Mouse (Mus musculus): ENCODE results near the gene Aig1. TPM values are rescaled to one million over a fixed set of nuclear protein-coding genes. Genes with fewer than 3 reads are reported as not detected.

Aig1 gene
- polyA plus RNA-seq, 1 experiment from 2014 or later: 39.1 TPM

- Histone ChIP-seq H3K36me3 (ENCODE audit: control insufficient read depth, insufficient read depth, low read length) (no peaks in the 10 kb centered on the region), H3K4me2 (replicated peaks; ENCODE audit: low read depth, low read length) (no peak overlapping the region), H3K4me3 (ENCODE audit: low read length) (no peak overlapping the region), H3K9ac (ENCODE audit: low read depth, low read length) (no peak overlapping the region), H3K27ac (ENCODE audit: low read depth, low read length) (no peak overlapping the region), H3K9me3 (ENCODE audit: control insufficient read depth, low read length) (no peaks in the 10 kb centered on the region), H3K27me3 (ENCODE audit: control insufficient read depth, insufficient read depth, low read length) (no peaks in the 10 kb centered on the region), H3K4me1 (ENCODE audit: control insufficient read depth, insufficient read depth, low read length) (no peaks in the 10 kb centered on the region)
- WGBS: 83% methylated on average over 9 of the region's 9 CpGs
- ATAC-seq (ENCODE audit: low FRiP score, low TSS enrichment): no peak
Observed at GRCm38 (mm10) chr10:13882490-13882889, 13.7 kb upstream of the Aig1 start.

DNA sequence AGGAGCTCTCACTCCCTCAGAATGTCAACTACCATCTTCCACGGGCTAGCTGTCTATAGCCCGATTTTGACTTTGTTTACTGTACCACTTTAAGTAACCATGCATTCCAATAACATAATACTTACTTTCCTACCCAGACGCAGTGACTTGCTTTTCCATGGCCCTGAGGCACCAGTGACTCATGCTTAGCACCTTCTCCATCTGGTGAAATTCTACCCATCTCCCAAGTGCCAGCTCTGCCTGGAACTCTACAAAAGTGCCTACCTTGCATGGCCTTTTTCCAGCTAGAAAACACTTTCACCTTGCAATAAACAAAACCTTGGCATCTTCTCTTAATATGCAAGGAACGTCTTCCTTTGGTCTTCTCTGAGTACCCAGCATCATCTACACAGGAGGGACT lies 9.9 kb upstream of the Aig1 start:
- no peaks in the 10 kb centered on the region for H3K9me3 ChIP-seq (ENCODE audit: control insufficient read depth, low read length)
- H3K36me3 ChIP-seq (ENCODE audit: control insufficient read depth, insufficient read depth, low read length): no peaks in the 10 kb centered on the region
- no peaks in the 10 kb centered on the region for H3K27me3 ChIP-seq (ENCODE audit: control insufficient read depth, insufficient read depth, low read length)
- no peak overlapping the region for H3K9ac ChIP-seq (ENCODE audit: low read depth, low read length)
- WGBS: 85% methylated on average over 4 of the region's 4 CpGs
- H3K27ac ChIP-seq (ENCODE audit: low read depth, low read length): no peak overlapping the region
- H3K4me3 ChIP-seq (ENCODE audit: low read length): no peak overlapping the region
- ATAC-seq (ENCODE audit: low FRiP score, low TSS enrichment): no peak
- no peak overlapping the region for H3K4me2 ChIP-seq (replicated peaks; ENCODE audit: low read depth, low read length)
- H3K4me1 ChIP-seq (ENCODE audit: control insufficient read depth, insufficient read depth, low read length): no peaks in the 10 kb centered on the region

DNA sequence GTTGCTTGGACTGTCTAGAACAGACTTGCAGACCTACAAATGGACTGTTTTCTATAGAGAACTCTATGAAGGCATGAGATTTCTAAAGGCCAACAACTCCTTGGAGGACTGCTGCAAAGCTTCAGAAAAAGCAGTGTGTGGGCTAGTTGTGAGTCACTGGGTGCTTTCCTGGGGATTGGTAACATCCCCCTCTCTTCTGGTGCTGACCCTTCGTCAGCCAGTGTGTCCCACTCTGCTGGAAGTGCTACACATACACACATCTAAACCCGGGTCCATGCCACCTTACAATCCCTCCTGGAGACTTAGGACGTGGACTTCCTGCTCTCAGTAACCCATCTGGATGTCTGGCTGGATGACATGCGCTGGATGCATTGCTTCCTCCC lies 6.2 kb upstream of the Aig1 start:
- ATAC-seq (ENCODE audit: low FRiP score, low TSS enrichment): no peak
- no peak overlapping the region for H3K4me3 ChIP-seq (ENCODE audit: low read length)
- no peak overlapping the region for H3K9ac ChIP-seq (ENCODE audit: low read depth, low read length)
- whole genome bisulfite sequencing: 77% methylated on average over 4 of the region's 4 CpGs
- no peaks in the 10 kb centered on the region for H3K36me3 ChIP-seq (ENCODE audit: control insufficient read depth, insufficient read depth, low read length)
- H3K27ac ChIP-seq (ENCODE audit: low read depth, low read length): no peak overlapping the region
- H3K27me3 ChIP-seq (ENCODE audit: control insufficient read depth, insufficient read depth, low read length): no peaks in the 10 kb centered on the region
- 0 out of 2 replicates have a peak, but pooled peaks cover 3% of the 10 kb centered on the region for H3K9me3 ChIP-seq (ENCODE audit: control insufficient read depth, low read length)
- no peak overlapping the region for H3K4me2 ChIP-seq (replicated peaks; ENCODE audit: low read depth, low read length)
- no peaks in the 10 kb centered on the region for H3K4me1 ChIP-seq (ENCODE audit: control insufficient read depth, insufficient read depth, low read length)

GRCm38 (mm10) chr10:13874301-13875037 lies 5.7 kb upstream of the Aig1 start:
- H3K9me3 ChIP-seq (ENCODE audit: control insufficient read depth, low read length): 0 out of 2 replicates have a peak, but pooled peaks cover 3% of the 10 kb centered on the region
- 86% methylated on average over 10 of the region's 10 CpGs for WGBS

DNA sequence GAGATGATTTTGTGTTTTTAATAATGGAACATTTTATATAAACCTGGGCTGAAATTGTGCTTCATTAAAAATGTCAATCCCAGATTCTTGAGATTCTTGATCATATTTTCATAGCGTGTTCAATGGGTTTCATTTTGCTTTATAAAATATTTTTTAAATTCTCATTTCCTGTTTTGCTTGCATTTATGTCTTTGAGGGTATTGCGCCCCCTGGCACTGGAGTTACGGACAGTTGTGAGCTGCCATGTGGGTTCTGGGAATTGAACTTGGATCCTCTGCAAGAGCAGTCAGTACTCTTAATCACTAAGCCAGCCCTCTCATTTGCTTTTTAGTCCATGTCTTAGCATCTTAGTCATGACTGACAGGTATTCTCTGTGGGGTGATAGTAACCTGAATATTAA lies 1.8 kb upstream of the Aig1 start:
- H3K9me3 ChIP-seq (ENCODE audit: control insufficient read depth, low read length): 0 out of 2 replicates have a peak, but pooled peaks cover 3% of the 10 kb centered on the region
- 84% methylated on average over 3 of the region's 3 CpGs for WGBS
- H3K4me3 ChIP-seq (ENCODE audit: low read length): no peak overlapping the region
- no peaks in the 10 kb centered on the region for H3K36me3 ChIP-seq (ENCODE audit: control insufficient read depth, insufficient read depth, low read length)
- peaks cover 4% of the 10 kb centered on the region; the same call in 1 of the 2 replicates for H3K4me1 ChIP-seq (ENCODE audit: control insufficient read depth, insufficient read depth, low read length)
- no peak overlapping the region for H3K27ac ChIP-seq (ENCODE audit: low read depth, low read length)
- H3K27me3 ChIP-seq (ENCODE audit: control insufficient read depth, insufficient read depth, low read length): no peaks in the 10 kb centered on the region
- H3K9ac ChIP-seq (ENCODE audit: low read depth, low read length): no peak overlapping the region
- H3K4me2 ChIP-seq (replicated peaks; ENCODE audit: low read depth, low read length): no peak overlapping the region
- no peak for ATAC-seq (ENCODE audit: low FRiP score, low TSS enrichment)

More at GRCm38 (mm10) chr10:13874301-13875037, 5.7 kb upstream of the Aig1 start:
- H3K4me1 ChIP-seq (ENCODE audit: control insufficient read depth, insufficient read depth, low read length): no peaks in the 10 kb centered on the region
- no peaks in the 10 kb centered on the region for H3K36me3 ChIP-seq (ENCODE audit: control insufficient read depth, insufficient read depth, low read length)
- no peak overlapping the region for H3K9ac ChIP-seq (ENCODE audit: low read depth, low read length)
- H3K4me3 ChIP-seq (ENCODE audit: low read length): no peak overlapping the region
- H3K4me2 ChIP-seq (replicated peaks; ENCODE audit: low read depth, low read length): no peak overlapping the region
- no peaks in the 10 kb centered on the region for H3K27me3 ChIP-seq (ENCODE audit: control insufficient read depth, insufficient read depth, low read length)
- H3K27ac ChIP-seq (ENCODE audit: low read depth, low read length): no peak overlapping the region
- no peak for ATAC-seq (ENCODE audit: low FRiP score, low TSS enrichment)

GRCm38 (mm10) chr10:13869322-13870035 lies 699 bp upstream of the Aig1 start:
- peaks cover 4% of the 10 kb centered on the region; the same call in 1 of the 2 replicates for H3K4me1 ChIP-seq (ENCODE audit: control insufficient read depth, insufficient read depth, low read length)
- H3K36me3 ChIP-seq (ENCODE audit: control insufficient read depth, insufficient read depth, low read length): no peaks in the 10 kb centered on the region
- WGBS: 28% methylated on average over 13 of the region's 13 CpGs
- H3K27me3 ChIP-seq (ENCODE audit: control insufficient read depth, insufficient read depth, low read length): no peaks in the 10 kb centered on the region
- H3K9me3 ChIP-seq (ENCODE audit: control insufficient read depth, low read length): 0 out of 2 replicates have a peak, but pooled peaks cover 3% of the 10 kb centered on the region
- H3K4me3 ChIP-seq (ENCODE audit: low read length): peak overlapping the region; percentile 72
- peak overlapping the region; percentile 79 for H3K4me2 ChIP-seq (replicated peaks; ENCODE audit: low read depth, low read length)
- peak overlapping the region; percentile 75; the same call in 1 of the 2 replicates for H3K9ac ChIP-seq (ENCODE audit: low read depth, low read length)
- H3K27ac ChIP-seq (ENCODE audit: low read depth, low read length): no peak overlapping the region
- ATAC-seq (ENCODE audit: low FRiP score, low TSS enrichment): peak; percentile 33; the same call in 1 of the 2 replicates

- H3K27ac ChIP-seq (ENCODE audit: low read depth, low read length): no peak overlapping the region
- WGBS: 57% methylated on average over 4 of the region's 4 CpGs
Observed at GRCm38 (mm10) chr10:13866391-13866790, 2.4 kb downstream of the Aig1 start.

DNA sequence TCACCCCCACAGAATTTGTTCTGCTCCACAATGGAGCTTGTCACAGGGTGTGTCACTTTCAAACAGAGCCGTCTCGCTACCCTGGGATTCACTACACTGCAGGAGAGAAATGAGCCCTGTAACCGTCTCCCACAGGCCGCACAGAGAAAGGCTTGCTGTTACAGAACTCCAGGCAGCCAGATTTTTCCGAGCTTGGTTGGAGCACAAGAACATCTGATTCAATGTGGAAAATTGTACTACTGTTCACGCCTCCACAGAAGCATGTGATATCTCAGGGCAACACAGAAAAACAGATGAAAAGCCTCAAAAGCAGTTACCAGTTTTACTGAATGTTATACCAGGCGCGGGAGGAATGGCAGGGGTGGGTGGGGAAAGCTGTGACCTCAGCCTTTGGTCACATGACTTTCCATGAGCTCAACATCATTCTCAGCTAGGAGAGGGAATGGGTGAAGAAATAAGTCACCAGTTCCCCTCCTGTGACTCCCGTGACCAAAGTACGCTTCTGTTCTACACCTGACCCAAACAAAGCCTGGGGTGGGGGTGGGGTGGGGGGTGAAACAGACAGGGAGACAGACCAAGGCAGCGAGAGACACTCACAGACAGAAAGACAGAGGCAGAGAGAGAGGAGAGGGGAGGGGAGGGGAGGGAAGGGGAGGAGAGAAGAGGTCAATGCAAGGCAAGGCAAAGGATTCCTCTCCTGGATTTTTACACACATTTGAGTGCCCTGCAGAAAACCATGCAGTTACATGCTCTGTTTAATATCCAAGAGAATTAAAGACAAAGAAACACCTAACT lies 7.5 kb downstream of the Aig1 start:
- no peaks in the 10 kb centered on the region for H3K9me3 ChIP-seq (ENCODE audit: control insufficient read depth, low read length)
- no peak overlapping the region for H3K27ac ChIP-seq (ENCODE audit: low read depth, low read length)
- ATAC-seq (ENCODE audit: low FRiP score, low TSS enrichment): peak; percentile 79
- 0 out of 2 replicates have a peak overlapping the region, but pooled peaks have one; percentile 13 for H3K4me2 ChIP-seq (replicated peaks; ENCODE audit: low read depth, low read length)
- H3K4me3 ChIP-seq (ENCODE audit: low read length): no peak overlapping the region
- WGBS: 39% methylated on average over 11 of the region's 11 CpGs
- no peaks in the 10 kb centered on the region for H3K36me3 ChIP-seq (ENCODE audit: control insufficient read depth, insufficient read depth, low read length)
- H3K27me3 ChIP-seq (ENCODE audit: control insufficient read depth, insufficient read depth, low read length): no peaks in the 10 kb centered on the region
- no peaks in the 10 kb centered on the region for H3K4me1 ChIP-seq (ENCODE audit: control insufficient read depth, insufficient read depth, low read length)
- no peak overlapping the region for H3K9ac ChIP-seq (ENCODE audit: low read depth, low read length)

More at GRCm38 (mm10) chr10:13866391-13866790, 2.4 kb downstream of the Aig1 start:
- Histone ChIP-seq H3K36me3 (ENCODE audit: control insufficient read depth, insufficient read depth, low read length) (no peaks in the 10 kb centered on the region), H3K9me3 (ENCODE audit: control insufficient read depth, low read length) (no peaks in the 10 kb centered on the region), H3K4me3 (ENCODE audit: low read length) (no peak overlapping the region), H3K4me1 (ENCODE audit: control insufficient read depth, insufficient read depth, low read length) (peaks cover 4% of the 10 kb centered on the region; the same call in 1 of the 2 replicates), H3K27me3 (ENCODE audit: control insufficient read depth, insufficient read depth, low read length) (no peaks in the 10 kb centered on the region), H3K9ac (ENCODE audit: low read depth, low read length) (no peak overlapping the region), H3K4me2 (replicated peaks; ENCODE audit: low read depth, low read length) (no peak overlapping the region)
- no peak for ATAC-seq (ENCODE audit: low FRiP score, low TSS enrichment)
